Mouse (Mus musculus): Measurements from ENCODE around the gene Olfr523. TPM values are rescaled to one million over a fixed set of nuclear protein-coding genes. Genes with fewer than 3 reads are reported as not detected.

Gene Olfr523
- polyA plus RNA-seq, 3 experiments from 2014 or later = not detected

DNA sequence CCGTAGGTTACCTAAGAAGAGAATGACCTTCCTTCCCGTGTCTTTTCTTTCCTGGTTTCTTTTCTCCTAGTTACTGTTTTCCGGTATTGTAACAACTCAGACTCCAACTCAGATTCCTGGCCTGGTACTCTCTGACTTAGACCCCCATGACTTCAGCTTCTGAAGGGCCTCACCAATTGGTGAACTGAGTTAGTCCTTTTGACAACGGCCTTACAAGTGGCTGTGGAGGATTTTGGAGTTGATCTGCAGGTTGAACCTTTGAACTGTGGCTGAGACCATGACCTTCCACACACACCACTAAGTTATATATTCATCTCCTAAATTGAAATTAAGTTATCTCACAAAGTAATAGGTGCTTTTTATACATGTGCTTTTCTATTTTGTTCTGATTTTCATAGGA lies 11.2 kb downstream of the Olfr523 start:
- ATAC-seq = no peak

DNA sequence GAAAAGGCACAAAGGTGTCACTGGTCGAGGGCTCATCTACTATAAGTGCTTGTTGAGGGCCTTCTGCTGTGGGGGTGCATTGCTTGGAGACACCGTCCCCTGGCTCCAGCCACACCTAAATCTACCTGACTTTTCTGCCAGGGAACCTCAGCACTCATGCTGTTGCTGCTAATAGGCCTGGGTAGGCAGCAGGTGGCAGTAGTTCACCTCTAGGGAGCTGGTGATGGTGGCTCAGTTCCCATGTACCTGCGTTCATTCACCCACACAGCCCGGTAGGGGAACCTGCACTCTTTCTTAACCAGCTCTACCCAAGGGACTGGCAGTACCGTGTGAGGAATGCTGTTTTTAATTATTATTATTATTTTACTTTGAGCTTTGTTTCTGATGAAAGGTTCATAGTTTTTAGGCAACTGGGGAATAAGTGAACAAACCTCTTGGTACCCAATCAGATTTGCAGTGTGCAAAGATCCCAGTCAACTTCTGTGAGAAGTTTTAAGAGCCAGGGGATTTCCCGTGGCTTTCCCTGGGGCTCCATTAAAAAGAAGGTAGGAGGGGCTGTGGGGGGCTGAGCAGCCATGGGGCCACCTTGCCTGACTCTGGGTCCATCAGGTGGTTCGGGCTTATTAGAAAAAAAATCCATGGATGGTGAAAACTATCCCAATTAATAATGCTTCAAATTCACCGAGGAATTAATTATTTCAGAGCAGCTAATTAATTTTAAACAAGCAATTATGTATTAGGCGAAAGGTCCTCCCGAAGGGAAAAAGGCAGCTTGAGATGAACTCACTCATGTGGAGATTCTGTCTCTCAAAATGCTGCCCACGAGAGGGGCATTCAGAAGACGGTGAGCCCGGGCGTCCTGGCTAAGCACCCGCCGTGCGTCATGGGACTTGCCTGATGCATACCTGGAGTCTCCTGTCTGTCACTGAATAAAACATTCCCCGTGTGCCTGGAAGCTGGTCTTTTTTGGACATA lies 13.9 kb downstream of the Olfr523 start:
- ATAC-seq = peak; percentile 61

DNA sequence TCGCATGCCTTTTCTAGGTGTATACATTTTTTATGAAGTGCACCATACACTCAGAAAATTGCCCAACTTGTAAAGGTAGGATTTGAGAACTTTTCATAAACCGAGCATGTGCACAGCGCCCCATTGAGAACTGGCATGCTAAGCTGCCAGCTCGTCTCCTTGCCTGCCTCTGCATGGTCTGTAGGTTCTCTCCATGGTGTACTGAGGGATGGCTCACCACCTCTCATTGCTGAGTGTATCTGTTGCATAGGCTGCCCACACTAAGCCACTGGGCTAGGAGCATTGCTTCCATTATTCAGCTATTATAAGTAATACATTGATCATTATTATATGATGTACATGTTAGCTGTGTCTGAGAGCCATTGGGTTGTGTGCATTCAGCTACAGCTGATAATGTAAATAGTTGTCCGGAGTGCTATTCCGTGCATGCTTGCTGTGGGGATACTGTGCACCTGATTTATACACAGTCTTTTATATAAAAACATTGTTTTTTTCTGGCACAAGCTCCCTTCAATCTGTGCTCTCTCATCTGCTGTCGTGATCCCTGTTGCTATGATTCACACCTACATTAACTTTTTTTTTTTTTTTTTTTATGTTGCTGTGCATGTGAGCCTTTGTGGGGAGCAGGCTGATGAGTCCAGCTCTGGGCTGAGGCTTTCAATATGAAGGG lies 14.8 kb downstream of the Olfr523 start:
- ATAC-seq = no peak

DNA sequence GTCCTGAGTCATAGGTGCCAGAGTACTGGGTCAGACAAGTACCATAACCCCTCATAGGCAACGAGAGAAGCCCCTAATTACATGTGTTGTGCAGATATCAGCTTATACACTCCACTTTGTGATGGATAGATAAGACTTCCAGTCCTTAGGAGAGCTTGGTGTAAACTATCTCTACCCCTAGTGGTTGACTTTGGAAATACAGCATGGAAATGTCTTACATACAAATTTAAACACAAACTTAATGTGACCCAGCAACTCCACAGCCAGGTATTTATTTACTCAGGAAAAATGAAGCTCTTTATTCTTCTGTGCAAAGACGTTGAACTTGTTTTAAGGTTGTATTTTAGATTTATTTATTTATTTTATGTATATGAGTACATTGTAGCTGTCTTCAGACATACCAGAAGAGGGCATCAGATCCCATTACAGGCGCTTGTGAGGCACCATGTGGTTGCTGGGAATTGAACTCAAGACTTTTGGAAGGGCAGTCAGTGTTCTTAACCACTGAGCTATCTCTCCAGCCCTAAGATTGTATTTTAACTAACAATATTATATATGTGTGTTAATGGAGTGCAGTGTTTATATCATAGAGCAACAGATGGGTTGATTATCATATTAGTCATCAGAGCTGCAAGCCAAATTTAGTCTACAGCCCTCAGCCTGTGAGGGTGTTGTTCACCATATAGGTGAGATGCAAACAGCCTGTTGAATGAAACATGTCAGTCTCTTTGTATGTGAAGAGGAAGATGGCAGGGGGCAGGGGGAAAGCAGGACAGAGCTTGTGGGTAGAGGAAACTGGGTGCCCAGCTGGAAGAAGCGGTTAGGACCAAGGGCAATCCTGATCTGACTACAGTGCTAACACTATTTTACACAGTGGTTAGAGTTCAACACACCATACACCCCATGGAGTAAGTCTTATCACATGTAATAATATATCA lies 15.6 kb downstream of the Olfr523 start:
- ATAC-seq = no peak

DNA sequence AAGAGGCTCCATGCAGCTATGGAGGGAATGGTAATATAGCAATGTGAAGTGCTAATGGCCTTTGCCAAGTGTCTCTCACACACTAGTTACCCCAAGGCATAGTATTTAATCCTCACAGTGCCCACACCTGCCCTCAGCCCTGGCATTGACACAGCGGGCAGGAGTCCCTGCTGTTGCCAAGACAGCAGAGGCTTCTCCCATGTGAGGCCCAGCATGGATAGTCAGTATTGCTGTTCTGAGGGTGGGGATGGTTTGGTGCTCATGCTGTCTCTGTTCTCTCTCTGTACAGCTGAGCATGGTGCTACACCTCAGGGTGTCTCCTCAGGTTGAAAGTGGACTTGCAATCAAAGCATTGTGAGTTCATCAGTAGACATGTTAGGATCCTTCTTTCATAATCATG lies 17.4 kb downstream of the Olfr523 start:
- ATAC-seq = no peak

DNA sequence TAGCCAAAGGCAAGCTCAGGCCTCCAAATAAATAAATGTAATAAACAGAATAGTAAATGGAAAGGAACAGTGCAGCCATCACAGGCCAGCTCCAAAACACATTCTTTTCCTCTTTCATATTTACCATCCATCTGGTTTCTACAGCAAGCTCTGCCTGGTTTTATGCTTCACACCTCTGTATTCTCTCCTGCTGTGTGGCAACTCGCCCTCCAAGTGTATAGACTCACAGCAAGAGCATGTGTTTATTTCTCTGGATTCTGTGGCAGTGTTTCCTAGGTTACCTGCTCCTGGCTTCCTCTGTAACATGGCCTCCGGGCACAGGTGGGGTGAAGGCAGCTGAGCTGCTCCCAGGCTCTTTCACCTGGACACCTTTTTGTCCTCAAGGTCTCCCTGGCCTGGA lies 19.4 kb downstream of the Olfr523 start:
- no peak for ATAC-seq

DNA sequence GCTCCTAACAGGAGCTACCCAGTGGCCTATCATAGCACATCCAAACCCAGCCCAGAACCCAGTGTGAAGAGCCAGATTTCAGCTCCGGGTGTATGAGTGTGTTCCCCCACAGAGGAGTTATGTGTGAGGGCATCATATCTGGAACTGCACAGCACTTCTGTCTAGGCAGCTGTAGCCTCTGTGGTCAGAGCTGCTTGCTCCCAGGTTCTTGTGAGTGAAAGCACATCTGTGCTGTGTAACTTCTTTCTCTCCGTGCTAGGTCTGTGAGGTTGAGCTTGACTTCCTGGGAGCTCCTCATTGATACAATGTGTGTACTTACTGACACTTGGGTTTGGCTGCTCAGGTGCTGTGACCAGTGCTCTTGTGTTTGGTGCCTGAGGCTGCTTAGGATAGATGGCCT lies 19.8 kb downstream of the Olfr523 start:
- no peak for ATAC-seq

DNA sequence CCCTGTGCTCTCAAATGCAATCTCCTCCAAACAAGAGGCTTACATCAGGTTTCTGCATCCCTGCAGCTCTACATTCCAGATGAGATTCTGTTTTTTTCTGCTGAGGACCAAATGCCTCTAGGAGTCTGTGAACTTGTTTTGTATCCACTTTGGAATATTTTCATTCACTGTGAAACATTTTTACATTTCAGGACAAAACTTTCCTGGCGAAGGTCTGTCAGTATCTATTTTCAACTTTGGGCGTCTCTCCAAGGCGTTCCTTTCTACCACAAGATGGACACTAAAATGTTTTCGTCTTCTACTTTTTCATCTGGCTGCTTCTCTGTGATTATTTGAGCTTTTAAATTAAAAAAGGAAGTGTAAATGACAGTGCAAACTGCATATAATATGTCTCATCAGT lies 21.0 kb downstream of the Olfr523 start:
- ATAC-seq = no peak

DNA sequence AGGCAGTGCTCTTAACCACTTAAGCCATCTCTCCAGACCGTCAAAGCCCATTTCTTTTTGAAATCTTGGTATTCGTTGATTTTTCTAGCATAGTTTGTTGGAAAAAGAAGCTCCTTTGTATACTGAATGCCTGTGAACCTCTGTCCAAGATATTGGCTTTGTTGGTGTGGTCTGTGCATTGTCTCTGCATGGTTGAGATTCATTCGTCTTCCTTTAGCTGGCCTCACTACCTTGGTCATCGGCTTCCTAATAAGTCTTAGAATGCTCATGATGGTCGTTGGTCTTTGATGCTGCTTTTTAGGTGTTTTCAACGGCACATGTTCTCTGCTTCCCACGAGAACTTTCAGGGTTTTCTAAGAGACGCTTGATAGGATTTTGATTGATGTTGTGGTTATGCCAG lies 23.0 kb downstream of the Olfr523 start:
- no peak for ATAC-seq

DNA sequence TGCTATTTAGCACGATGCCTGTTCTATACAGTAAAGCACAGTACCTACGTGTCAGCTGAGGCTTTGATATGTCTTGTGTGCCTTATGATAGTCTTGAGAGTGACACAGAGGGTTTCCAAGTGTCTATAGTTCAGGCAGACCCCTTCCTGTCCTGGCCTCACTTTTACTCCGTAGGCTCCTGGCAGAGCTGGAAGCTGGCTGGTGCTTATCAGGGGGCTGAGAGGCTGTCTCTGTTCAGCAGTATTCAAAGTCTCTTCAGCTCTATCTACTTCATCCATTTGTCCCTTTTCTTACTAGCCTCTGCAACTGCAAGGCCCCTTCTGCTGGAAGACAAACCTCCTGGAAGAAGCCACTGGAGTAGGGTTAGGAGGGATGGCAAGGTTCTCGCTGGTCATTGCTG lies 28.1 kb downstream of the Olfr523 start:
- ATAC-seq = no peak

DNA sequence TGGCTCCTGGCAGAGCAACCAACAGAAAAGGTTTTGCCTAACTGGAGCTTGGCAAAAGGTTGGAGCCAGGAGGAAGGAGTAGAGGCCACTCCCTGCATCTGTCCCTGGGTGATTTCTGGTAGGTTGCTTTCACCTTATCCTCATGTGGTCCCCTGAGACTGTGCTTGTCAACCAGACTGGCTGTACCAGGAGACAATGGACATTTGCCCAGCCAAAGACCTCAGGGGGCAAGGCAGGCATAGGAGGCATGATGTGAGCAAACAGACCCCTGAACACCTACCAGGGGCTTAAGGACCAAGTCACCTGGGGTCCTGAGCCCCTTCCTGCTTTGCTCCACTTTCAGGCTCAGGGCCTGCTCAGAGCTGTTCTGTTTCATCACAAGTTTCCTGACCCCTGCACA lies 32.8 kb downstream of the Olfr523 start, which contains the start of gene Olfr524:
Gene Olfr524, minus strand, starts transcription at position 101 of the 400 bp plus-strand sequence.
- no peak for ATAC-seq

DNA sequence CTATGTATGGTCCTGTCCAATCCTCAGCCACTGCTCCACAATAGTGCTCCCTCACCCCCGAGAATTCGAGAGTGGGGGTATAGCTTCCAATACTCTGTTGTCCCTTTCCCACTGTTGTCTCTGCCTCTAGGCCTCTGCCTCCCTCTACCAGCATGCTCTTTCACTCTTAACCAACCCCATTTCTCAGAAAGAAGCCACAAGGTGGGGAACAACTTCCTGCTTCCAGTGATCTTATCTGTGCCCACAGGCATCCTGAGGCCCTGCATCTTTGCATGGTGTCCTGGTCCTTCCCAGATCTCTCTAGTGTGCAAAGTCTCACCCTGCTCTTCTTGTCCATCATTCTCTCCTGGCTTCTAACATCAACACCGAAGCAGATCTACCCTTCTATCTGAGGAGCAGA lies 33.9 kb downstream of the Olfr523 start:
- ATAC-seq = peak; percentile 43

DNA sequence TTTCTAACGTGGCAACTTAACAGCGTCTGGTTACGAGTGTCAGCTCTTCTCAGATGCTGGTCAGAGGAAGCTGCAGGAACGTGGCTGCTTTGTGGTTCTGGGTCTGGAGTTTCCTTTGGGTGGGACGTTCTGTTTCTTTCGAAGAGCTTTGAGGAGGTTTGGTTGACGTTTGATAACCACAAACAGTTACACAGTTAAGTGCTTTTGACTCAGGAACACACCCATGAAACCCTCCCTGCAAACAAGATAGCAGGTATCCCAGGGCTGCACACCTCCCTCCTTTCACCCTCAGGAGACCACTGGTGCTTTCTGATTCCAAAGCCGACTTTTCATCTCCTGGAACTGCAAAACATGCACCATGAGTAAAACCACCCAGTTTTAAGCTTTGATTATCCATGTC lies 35.1 kb downstream of the Olfr523 start:
- ATAC-seq = peak; percentile 74

DNA sequence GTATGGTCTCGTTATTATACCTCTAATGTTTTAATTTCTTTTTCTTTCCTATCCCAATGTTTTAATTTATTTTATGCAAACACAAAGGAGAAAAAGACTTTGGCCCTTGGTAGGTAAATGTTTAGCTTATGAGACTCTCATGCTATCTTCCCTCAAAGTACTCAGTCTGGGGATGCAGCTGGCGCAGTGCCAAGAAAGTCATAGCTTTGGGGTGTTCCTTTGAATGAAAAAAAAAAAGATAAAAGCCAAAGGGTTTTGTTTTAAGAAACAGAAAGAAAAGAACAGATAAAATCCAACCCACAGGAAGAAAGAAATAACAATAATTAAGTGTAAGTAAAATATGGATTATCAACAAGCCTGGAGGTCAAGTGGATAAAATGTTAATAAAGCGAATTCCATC lies 35.7 kb downstream of the Olfr523 start:
- no peak for ATAC-seq

DNA sequence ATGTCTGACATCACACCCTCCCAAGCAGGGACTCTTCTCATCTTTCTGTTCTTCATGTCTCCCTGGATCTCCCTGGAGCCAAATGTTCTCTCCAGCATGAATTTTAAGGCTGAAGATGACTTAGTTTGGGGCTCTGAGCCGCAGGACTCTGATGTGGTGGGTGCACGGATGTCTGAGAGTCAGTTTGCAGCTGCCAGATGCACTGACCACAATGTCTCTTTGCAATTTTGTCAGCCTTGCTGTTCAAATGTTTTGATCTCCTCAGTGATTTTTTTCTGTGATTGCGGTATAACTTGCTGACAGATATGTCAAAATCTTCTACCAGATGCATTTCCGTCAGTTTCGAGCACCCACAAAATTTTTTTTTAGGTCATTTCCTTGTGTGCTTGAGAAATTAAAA lies 40.8 kb downstream of the Olfr523 start:
- peak; percentile 56 for ATAC-seq

DNA sequence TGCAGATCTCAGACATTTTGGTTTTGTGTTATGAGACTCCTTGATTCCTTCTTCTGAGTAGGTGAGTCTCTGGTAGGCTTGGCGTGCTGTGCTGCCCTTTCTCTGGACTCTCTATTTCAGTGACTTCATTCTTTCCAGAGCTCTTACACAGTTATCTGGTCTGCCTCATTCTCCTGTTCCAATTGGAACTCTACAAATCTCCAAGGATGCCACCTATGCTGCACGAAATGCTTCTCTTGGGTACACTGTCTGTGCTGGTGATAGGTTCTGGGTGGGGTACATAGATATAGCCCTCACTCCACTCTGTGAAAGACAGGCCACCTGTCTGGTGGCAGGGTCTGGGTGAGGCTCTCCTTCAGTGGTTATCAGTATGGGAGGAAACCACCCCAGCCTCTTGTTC lies 45.0 kb downstream of the Olfr523 start, which contains the start of gene Cd163l1:
Gene Cd163l1, plus strand, starts transcription at position 301 of the 400 bp plus-strand sequence.
- no peak for ATAC-seq

DNA sequence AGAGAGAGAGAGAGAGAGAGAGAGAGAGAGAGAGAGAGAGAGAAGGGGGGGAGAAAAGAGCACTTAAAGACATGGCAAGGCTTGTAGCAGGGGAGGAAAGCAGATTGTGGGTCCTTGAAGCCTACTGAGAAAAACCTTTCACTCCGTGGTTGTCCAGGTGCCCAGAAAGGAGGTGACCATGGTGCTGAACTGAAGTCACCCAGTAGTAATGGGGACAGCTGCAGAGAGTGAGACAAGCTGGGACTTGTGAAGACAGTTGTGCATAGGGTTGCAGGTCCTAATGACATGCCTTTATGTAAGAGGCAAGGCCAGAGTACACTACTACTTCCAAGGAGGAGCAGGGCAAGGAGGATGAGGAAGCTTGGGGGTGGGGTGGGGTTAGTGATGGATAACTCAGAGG lies 46.3 kb downstream of the Olfr523 start:
- no peak for ATAC-seq

DNA sequence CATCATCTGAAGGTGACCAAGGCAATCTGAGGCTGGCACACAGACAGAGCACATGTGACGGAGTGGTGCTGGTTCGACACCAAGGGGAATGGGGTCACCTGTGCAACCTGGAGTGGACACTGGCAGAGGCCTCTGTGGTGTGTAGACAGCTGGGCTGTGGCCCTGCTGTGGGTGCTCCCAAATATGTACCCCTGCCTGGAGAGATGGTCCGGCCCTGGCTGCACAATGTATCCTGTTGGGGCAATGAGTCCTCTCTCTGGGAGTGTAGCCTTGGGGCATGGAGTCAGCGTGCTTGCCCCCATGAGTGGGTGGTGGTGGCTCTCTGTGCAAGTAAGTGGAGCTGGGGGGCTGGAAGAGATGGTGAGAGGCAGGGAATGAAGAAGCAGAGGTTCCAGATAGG lies 47.4 kb downstream of the Olfr523 start:
- no peak for ATAC-seq

DNA sequence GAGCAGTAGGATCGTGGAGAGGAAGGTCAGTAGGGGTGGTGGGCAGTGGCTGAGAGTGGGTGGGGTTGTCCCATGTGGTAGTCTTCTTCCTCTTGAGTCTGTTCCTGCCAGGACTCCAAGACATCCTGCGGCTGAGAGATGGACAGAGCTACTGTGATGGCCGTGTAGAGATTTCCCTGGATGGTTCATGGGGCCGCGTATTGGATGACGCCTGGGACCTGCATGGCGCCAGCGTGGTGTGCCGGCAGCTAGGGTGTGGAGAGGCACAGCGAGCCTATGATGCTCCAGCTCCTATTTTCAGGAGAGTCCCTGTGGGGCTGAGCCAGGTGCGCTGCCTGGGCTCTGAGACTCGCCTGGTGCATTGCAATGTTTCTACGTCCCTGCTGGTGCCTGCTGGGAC lies 51.2 kb downstream of the Olfr523 start:
- no peak for ATAC-seq

Measured in inflammation-experienced regulatory T-cells, adult 6 months (primary cell).